Mouse (Mus musculus): ENCODE measurements around the gene Upf3a. TPM values are rescaled to one million over a fixed set of nuclear protein-coding genes. Genes with fewer than 3 reads are reported as not detected.
A peak's percentile ranks its signal among the peaks of the same experiment; 100 is the strongest.
"Not testable (repeated sequence)": the region's sequence is repeated elsewhere in the genome, so short reads cannot be mapped to it uniquely, and the experiment has no call there.

The Upf3a gene
- 35.1 and 37.5 TPM in 2 replicates for total RNA-seq (2021)
- long read RNA-seq, transcript Upf3a-201 (9 exons, 2,057 nt), result major isoform, 49 of 57 reads
- long read RNA-seq, partial matches to known transcripts, result 3 of 57 reads
- long read RNA-seq, other reads (novel, unspliced or antisense), result 2 of 57 reads

- peak; percentile 89 for DNase-seq
Measured at GRCm38 (mm10) chr8:13785250-13785763, at the start of gene Upf3a. TSS of gene Upf3a (plus strand) at chr8:13785615.

GRCm38 (mm10) chr8:13740323-13740770 is 45.1 kb upstream of the Upf3a start:
- peak; percentile 15 for DNase-seq

GRCm38 (mm10) chr8:13740817-13741613 is 44.4 kb upstream of the Upf3a start:
- no peak for DNase-seq

GRCm38 (mm10) chr8:13746212-13746611 is 39.2 kb upstream of the Upf3a start:
- DNase-seq, result not testable (repeated sequence)

- no peak for DNase-seq
Measured at GRCm38 (mm10) chr8:13747626-13748025, 37.8 kb upstream of the Upf3a start.

GRCm38 (mm10) chr8:13753680-13754079 is 31.7 kb upstream of the Upf3a start:
- peak; percentile 77 for DNase-seq

- no peak for DNase-seq
Measured at GRCm38 (mm10) chr8:13756480-13756879, 28.9 kb upstream of the Upf3a start.

- peak; percentile 89 for DNase-seq
Measured at GRCm38 (mm10) chr8:13756982-13757804, 28.2 kb upstream of the Upf3a start, which contains the start of gene Cdc16. TSS of gene Cdc16 (plus strand) at chr8:13757676.

- DNase-seq, result no peak
Measured at GRCm38 (mm10) chr8:13757805-13758727, 27.3 kb upstream of the Upf3a start.

- no peak for DNase-seq
Measured at GRCm38 (mm10) chr8:13769206-13769605, 16.2 kb upstream of the Upf3a start.

- no peak for DNase-seq
Measured at GRCm38 (mm10) chr8:13780536-13780935, 4.9 kb upstream of the Upf3a start.

- peak; percentile 99 for DNase-seq
Measured at GRCm38 (mm10) chr8:13785764-13786299, 417 bp downstream of the Upf3a start.

GRCm38 (mm10) chr8:13789606-13790005 is 4.2 kb downstream of the Upf3a start:
- no peak for DNase-seq

- DNase-seq, result no peak
Measured at GRCm38 (mm10) chr8:13793097-13793745, 7.8 kb downstream of the Upf3a start.

- DNase-seq, result no peak
Measured at GRCm38 (mm10) chr8:13793746-13794101, 8.3 kb downstream of the Upf3a start.

- no peak for DNase-seq
Measured at GRCm38 (mm10) chr8:13797676-13798075, 12.3 kb downstream of the Upf3a start.

- no peak for DNase-seq
Measured at GRCm38 (mm10) chr8:13799566-13799965, 14.2 kb downstream of the Upf3a start.

- DNase-seq, result no peak
Measured at GRCm38 (mm10) chr8:13828598-13829172, 43.3 kb downstream of the Upf3a start.

GRCm38 (mm10) chr8:13838289-13838688 is 52.9 kb downstream of the Upf3a start, which contains the start of gene AF366264:
TSS of gene AF366264 (minus strand) at chr8:13838389.
- DNase-seq, result not testable (repeated sequence)

GRCm38 (mm10) chr8:13843286-13843685 is 57.9 kb downstream of the Upf3a start:
- not testable (repeated sequence) for DNase-seq

Measured in adrenal gland, postnatal 25 days (tissue).